Mouse (Mus musculus) heart, embryonic 16.5 days (tissue): ENCODE data around the gene Ablim1. TPM values are rescaled to one million over a fixed set of nuclear protein-coding genes. Genes with fewer than 3 reads are reported as not detected.
A peak's percentile ranks its signal among the peaks of the same experiment; 100 is the strongest.

Source experiments
- ATAC-seq: fragments of 200-750 bp; cut with Nextera tagmentation; replicated peaks from 2 replicates; pipeline ENCODE4 v1.8.0; 2017; ENCODE audit warnings: moderate number of reproducible peaks; ENCODE audit not compliant: insufficient read depth, low FRiP score; ENCODE audit errors: extremely low read depth
- H3K27ac ChIP-seq: fragments of 300-500 bp; sonication (generic); 2 replicates; pipeline ENCODE4 v1.5.1; 2014; ENCODE audit warnings: mild to moderate bottlenecking, low read length, control low read depth, moderate library complexity
- H3K27me3 ChIP-seq: fragments of 300-500 bp; sonication (generic); 2 replicates; pipeline ENCODE4 v1.6.1; 2014; ENCODE audit warnings: low read length, mixed read lengths; ENCODE audit not compliant: control insufficient read depth, insufficient read depth
- H3K36me3 ChIP-seq: fragments of 300-500 bp; sonication (generic); 2 replicates; pipeline ENCODE4 v1.6.1; 2014; ENCODE audit not compliant: control insufficient read depth, insufficient read depth
- H3K4me1 ChIP-seq: fragments of 300-500 bp; sonication (generic); 2 replicates; pipeline ENCODE4 v1.6.1; 2014; ENCODE audit warnings: low read length, mixed read lengths; ENCODE audit not compliant: control insufficient read depth, insufficient read depth
- H3K4me2 ChIP-seq: fragments of 300-500 bp; sonication (generic); 2 replicates; pipeline ENCODE4 v1.6.1; 2014; ENCODE audit warnings: low read depth, mild to moderate bottlenecking, control low read depth, low read length
- H3K4me3 ChIP-seq: fragments of 300-500 bp; sonication (generic); 2 replicates; pipeline ENCODE4 v1.5.1; 2014; ENCODE audit warnings: mild to moderate bottlenecking, control low read depth, low read length
- H3K9ac ChIP-seq: fragments of 300-500 bp; sonication (generic); 2 replicates; pipeline ENCODE4 v1.6.1; 2014; ENCODE audit warnings: low read length, control low read depth
- H3K9me3 ChIP-seq: fragments of 300-500 bp; sonication (generic); replicated peaks from 2 replicates; pipeline ENCODE4 v1.6.1; 2016; ENCODE audit warnings: low read length; ENCODE audit not compliant: control insufficient read depth
- WGBS: fragments of 180-500 bp; shearing (Covaris S2); extraction: QIAGEN DNeasy Blood & Tissue Kit; methylation state at CpG from one replicate; pipeline ENCODE4 v1.1.7; 2014; 5-methylcytosine and 5-hydroxymethylcytosine counted together
- polyA plus RNA-seq: library from polyadenylated mRNA; unstranded; fragments of >200 nt; fragmentation: Nextera tagmentation; extraction: Ambion mirVana; gene quantifications from 2 replicates; pipeline ENCODE4 v1.2.1, GENCODE M21; 2015

The Ablim1 gene
- polyA plus RNA-seq = 72.6 and 76.3 TPM in 2 replicates

DNA sequence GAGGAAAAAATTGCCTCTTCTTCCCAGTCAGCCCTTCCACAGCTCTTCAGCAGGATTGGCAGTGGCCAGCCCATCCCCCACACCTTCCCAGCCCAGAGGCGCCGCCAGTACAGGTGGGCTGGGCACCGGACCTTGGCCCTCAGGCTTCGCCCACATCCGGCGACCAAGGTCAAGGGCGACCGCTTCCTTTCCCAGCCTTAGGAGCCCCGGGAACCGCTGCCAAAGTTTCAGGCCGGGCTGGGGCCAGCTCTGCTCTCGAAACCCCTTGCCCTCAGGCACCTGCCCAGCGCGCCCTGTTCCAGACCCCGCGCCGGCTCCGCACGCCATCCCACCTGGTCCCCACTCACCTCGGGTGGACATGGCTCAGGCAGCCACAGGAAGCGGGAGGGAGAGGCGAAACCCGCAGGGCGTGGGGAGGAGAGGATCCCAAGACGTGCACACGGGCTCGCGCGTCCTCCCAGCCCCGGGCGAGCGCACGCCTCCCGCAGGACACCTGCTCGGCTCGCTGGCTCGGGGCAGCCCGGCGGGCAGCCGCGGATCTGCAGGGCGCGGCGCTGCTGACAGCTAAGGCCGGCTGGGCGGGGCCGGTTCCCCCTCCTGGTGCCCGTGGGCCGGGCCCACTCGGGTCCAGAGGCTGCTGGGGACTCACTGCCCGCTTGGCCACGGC is at the start of gene Ablim1:
Ablim1 (minus strand) TSS at position 574 of the 667 bp plus-strand sequence.
- Histone ChIP-seq H3K4me2 (peak within 1 kb of the TSS; percentile 69), H3K9ac (peak within 1 kb of the TSS; percentile 84), H3K9me3 (no peaks in the 10 kb centered on the region), H3K4me1 (peaks cover 4% of the 10 kb centered on the region), H3K27ac (peak within 1 kb of the TSS; percentile 80), H3K27me3 (no peaks in the 10 kb centered on the region; the same call in 1 of the 2 replicates), H3K4me3 (peak within 1 kb of the TSS; percentile 64), H3K36me3 (no peaks in the 10 kb centered on the region)
- WGBS = under 1% methylated on average over 51 of the region's 52 CpGs
- peak; percentile 86 for ATAC-seq

DNA sequence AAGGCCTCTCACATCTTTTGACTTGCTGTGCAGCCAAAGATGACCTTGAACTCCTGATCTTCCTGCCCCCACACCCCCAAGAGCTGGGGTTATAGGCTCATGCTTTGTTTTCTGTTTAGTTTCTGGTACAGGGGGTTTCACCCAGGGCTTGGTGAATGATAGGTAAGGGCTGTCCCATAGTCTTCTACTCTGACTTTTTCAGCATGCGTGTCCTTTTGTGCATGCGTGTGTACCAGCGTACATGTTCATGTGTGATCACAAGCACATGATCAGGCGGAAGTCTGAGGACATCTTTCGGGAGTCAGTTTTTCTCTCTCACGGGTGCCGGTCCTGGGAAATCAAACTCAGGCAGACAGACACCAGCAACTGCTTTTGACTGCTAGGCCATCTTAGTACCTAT is 48.8 kb upstream of the Ablim1 start:
- WGBS = 85% methylated on average over 7 of the region's 7 CpGs
- H3K9me3 ChIP-seq = no peaks in the 10 kb centered on the region
- peak overlapping the region; percentile 69 for H3K27ac ChIP-seq
- H3K4me1 ChIP-seq = peaks cover 74% of the 10 kb centered on the region
- H3K4me2 ChIP-seq = peak overlapping the region; percentile 76
- H3K4me3 ChIP-seq = peak overlapping the region; percentile 26; the same call in 1 of the 2 replicates
- H3K36me3 ChIP-seq = no peaks in the 10 kb centered on the region
- ATAC-seq = no peak
- H3K9ac ChIP-seq = peak overlapping the region; percentile 47; the same call in 1 of the 2 replicates
- H3K27me3 ChIP-seq = no peaks in the 10 kb centered on the region

DNA sequence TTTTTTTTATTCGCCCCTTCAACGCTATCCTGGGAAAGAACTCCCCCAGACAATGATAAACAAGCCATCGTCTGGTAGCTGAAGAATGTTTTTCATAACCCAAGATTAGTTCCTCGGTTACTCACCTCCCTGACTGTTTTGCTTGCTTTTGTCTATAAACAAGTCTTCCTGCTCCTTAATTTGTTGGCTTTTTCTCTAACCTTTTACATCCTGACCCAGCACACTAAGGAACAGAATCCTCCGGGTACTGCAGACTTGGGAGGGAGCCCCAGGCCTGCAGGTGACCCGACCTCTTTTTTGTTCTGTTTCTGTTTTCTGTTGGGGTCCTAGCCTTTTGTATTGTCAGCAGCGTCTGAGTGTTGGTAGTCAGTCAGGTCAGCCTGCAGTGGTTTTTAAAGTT is 48.4 kb upstream of the Ablim1 start:
- H3K4me1 ChIP-seq = peaks cover 74% of the 10 kb centered on the region
- H3K9ac ChIP-seq = peak overlapping the region; percentile 47
- peak overlapping the region; percentile 26 for H3K4me3 ChIP-seq
- no peak for ATAC-seq
- no peaks in the 10 kb centered on the region for H3K9me3 ChIP-seq
- H3K27ac ChIP-seq = peak overlapping the region; percentile 69
- no peaks in the 10 kb centered on the region for H3K36me3 ChIP-seq
- H3K27me3 ChIP-seq = no peaks in the 10 kb centered on the region
- peak overlapping the region; percentile 76 for H3K4me2 ChIP-seq
- 29% methylated on average over 7 of the region's 7 CpGs for WGBS

DNA sequence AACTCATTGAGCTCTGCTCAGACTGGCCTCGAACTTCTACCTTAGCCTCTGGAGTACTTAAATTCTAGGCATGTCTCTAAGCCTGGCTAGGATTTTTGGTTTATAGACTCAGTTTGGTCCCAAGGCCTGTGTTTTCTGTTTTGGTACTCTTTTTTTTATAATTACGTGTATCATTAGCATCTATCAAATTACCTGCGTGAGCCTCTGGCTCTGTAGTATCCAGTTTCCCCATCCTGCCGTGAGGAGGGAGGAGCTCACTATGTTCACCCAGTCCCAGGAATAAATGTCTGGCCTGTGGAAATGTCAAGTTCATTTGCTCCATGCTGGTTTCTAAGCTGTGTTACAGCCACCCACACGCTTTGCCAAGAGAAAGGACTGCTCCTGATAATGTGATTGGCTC is 47.9 kb upstream of the Ablim1 start:
- WGBS = 37% methylated on average over 5 of the region's 5 CpGs
- Histone ChIP-seq H3K9ac (peak overlapping the region; percentile 47), H3K4me3 (peak overlapping the region; percentile 26), H3K4me1 (peaks cover 71% of the 10 kb centered on the region), H3K4me2 (peak overlapping the region; percentile 76), H3K27me3 (no peaks in the 10 kb centered on the region), H3K36me3 (no peaks in the 10 kb centered on the region), H3K9me3 (no peaks in the 10 kb centered on the region), H3K27ac (peak overlapping the region; percentile 69)
- no peak for ATAC-seq

DNA sequence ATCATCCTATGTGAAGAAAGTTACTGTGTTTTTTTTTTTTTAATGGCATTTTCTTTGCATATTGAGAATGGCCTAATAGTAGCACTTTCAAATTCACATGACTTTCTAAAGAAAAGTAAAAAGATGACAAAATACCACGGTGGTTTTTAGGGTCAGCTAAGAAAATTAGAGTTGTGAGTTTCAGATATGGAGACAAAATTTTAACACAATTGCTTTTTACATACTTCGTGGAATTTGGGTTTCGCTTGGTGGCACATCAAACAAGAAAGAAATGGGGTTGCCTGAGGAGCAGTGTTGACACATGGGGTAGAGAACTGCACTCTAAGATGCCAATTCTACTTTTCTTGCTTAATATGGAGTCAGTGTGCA is 47.2 kb upstream of the Ablim1 start:
- WGBS = 11% methylated on average over 3 of the region's 3 CpGs
- Histone ChIP-seq H3K4me1 (peaks cover 68% of the 10 kb centered on the region), H3K27me3 (no peaks in the 10 kb centered on the region), H3K9ac (peak overlapping the region; percentile 99), H3K4me2 (peak overlapping the region; percentile 76), H3K27ac (peak overlapping the region; percentile 98), H3K4me3 (peak overlapping the region; percentile 90), H3K36me3 (no peaks in the 10 kb centered on the region), H3K9me3 (no peaks in the 10 kb centered on the region)
- no peak for ATAC-seq

DNA sequence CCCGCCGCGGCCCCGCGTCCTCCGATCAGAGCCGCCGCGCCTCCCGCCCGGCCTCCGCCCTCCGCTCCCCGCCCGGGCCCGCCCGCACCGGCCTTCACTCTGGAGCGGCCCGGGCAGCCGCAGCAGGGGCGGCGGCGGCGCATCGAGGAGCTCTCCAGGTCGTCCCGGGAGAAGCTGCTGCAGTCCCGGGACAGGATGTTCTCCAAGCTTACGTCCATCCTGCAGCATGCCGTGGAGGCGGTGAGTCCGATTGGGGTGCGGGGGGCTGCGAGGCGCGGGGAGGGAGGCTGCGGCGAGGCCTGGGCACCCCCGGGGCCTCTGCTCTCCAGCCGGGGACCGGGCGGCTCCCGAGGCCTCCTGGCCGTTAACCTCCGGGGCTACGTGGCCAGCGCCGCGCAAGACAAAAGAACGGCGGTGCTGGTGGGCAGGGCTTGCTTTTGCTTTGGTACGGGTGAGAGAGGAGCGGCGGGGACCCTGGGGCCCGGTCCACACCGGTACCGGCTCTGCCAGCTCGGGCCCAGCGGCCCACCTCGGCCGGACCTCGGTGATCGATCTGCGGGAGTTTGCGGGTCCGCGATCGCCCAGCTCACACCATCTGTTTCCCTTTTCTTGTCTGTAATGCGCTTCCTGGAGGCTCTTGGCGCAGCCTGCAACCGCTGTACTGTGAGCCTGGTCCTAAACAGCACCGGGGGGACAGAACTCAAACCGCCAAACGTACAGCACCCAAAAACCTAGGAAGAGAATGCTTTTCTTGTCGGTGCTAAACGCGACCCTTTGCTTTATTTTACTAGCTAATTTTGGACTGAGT is 46.6 kb upstream of the Ablim1 start:
- Histone ChIP-seq H3K9ac (peak overlapping the region; percentile 99), H3K4me1 (peaks cover 64% of the 10 kb centered on the region), H3K9me3 (no peaks in the 10 kb centered on the region), H3K36me3 (no peaks in the 10 kb centered on the region), H3K4me3 (peak overlapping the region; percentile 90), H3K4me2 (peak overlapping the region; percentile 76), H3K27me3 (no peaks in the 10 kb centered on the region), H3K27ac (peak overlapping the region; percentile 98)
- under 1% methylated on average over 73 of the region's 78 CpGs for WGBS
- ATAC-seq = peak; percentile 34

DNA sequence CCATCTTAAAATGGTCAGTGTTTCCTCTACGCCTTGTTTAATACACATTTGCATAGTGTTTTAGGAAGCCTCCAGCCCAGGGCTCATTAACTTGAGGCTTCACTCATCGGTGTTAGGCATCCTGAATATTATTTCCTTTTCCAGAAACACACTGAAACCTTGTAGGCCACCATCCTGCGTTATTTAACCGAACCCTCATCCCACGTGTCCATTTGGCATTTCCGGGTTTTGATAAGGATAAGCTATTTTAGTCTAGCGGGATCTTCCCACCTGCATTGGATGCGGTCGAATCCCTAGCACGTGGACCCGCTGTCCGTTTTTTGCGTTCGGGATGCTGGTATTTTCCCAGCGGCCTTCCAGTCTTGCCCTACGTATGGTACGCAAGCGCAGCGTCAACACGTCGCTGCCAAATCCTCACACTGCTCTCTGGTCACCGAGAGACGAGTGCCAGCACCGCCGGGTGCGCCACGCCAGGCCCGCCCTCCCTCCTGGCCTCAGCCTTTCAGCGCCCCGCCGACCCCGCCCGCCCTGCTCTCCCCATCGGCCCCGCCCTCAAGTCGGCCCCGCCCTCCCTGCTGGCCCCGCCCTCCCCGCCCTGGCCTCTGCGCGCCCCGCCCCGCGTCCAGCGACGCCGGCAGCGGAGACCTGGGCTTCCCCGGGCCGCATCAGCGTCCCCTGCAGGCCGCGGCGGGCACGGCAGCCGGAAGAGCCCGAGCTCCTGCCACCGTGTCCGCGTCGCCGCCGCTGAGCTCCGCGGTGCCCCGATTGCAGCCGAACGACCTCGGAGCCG is 45.8 kb upstream of the Ablim1 start, which contains the start of gene Fam160b1:
Fam160b1 (plus strand) TSS at position 340 of the 790 bp plus-strand sequence.
- peak within 1 kb of the TSS; percentile 77 for H3K4me2 ChIP-seq
- no peaks in the 10 kb centered on the region for H3K36me3 ChIP-seq
- H3K4me1 ChIP-seq = peaks cover 56% of the 10 kb centered on the region
- peak; percentile 87 for ATAC-seq
- peak within 1 kb of the TSS; percentile 99 for H3K9ac ChIP-seq
- H3K27ac ChIP-seq = peak within 1 kb of the TSS; percentile 98
- under 1% methylated on average over 69 of the region's 70 CpGs for WGBS
- H3K27me3 ChIP-seq = no peaks in the 10 kb centered on the region
- H3K9me3 ChIP-seq = no peaks in the 10 kb centered on the region
- peak within 1 kb of the TSS; percentile 90 for H3K4me3 ChIP-seq

DNA sequence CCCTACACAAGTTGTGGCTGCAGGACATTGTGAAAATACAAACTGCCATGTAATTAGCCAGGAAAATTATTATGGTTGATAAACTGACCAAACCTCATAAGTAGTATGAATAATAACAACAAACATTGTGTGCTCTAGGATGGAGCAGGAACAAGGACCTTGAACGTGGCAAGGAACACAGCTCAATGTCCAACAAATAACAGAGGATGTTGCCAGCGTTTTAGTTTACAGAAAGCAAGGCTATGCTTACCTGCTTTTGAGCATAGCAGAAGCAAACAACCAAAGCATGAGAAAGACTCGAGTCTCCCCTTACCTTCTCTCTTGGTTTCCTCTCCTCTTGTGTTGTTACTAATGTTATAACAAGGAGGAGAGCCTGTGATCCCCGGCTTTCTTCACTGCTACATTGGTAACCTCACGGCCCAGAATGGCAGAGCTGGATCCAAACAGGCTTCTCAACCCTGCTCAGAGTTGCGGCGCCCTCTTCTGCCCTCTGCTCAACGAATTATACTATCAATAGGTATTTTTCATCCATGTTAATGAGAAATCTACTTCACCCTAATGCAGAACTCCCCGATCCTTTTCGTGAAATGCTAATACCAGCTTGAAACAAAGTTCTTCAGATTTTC is 45.1 kb upstream of the Ablim1 start:
- peak overlapping the region; percentile 77 for H3K4me2 ChIP-seq
- no peaks in the 10 kb centered on the region for H3K36me3 ChIP-seq
- H3K9me3 ChIP-seq = no peaks in the 10 kb centered on the region
- ATAC-seq = no peak
- peaks cover 49% of the 10 kb centered on the region for H3K4me1 ChIP-seq
- peak overlapping the region; percentile 77 for H3K27ac ChIP-seq
- WGBS = 24% methylated on average over 10 of the region's 10 CpGs
- peak overlapping the region; percentile 90 for H3K4me3 ChIP-seq
- H3K27me3 ChIP-seq = no peaks in the 10 kb centered on the region
- peak overlapping the region; percentile 63 for H3K9ac ChIP-seq
